Mouse (Mus musculus): ENCODE results near the gene Rnpepl1. TPM values are rescaled to one million over a fixed set of nuclear protein-coding genes. Genes with fewer than 3 reads are reported as not detected.

Gene Rnpepl1
- polyA plus RNA-seq, 1 experiment from 2014 or later: 60.7 TPM

DNA sequence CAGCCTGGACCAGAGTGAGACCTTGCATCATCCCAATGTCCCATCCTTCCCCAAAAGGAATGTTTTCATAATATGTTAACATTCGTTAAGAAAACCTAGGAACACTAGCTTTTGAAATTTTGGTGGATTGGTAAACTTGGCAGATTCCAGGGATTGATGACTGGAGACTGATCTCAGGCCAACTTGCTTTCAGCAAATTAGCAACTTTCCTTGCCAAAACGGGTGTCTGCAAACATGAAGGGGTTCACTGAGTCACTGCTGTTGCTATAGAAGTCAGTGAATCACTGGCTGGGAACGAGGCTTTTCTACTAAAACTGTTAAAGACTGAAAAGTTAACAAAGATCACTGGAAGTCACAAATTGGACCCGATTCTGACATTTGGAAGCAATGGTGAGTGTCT is 7.0 kb upstream of the Rnpepl1 start:
- no peak for ATAC-seq
- Histone ChIP-seq H3K9me3 (ENCODE audit: low read length) (no peaks in the 10 kb centered on the region), H3K27me3 (replicated peaks; ENCODE audit: insufficient read depth, low read length) (no peaks in the 10 kb centered on the region), H3K36me3 (ENCODE audit: insufficient read depth, low read length) (no peaks in the 10 kb centered on the region), H3K4me3 (ENCODE audit: low read depth, low read length) (no peak overlapping the region), H3K27ac (ENCODE audit: low read length) (no peak overlapping the region), H3K4me1 (ENCODE audit: insufficient read depth, low read depth, low read length) (peaks cover 6% of the 10 kb centered on the region; the same call in 1 of the 2 replicates), H3K9ac (replicated peaks; ENCODE audit: low read depth) (no peak overlapping the region), H3K4me2 (replicated peaks; ENCODE audit: low read depth, low read length) (no peak overlapping the region)
- peak; percentile 77 for DNase-seq (ENCODE audit: low spot score)
- 58% methylated on average over 4 of the region's 4 CpGs for WGBS
- TF ChIP-seq CTCF (IDR thresholded peaks at IDR 0.05): no peak
- TF ChIP-seq EP300 (IDR thresholded peaks at IDR 0.05): peak; percentile 50

DNA sequence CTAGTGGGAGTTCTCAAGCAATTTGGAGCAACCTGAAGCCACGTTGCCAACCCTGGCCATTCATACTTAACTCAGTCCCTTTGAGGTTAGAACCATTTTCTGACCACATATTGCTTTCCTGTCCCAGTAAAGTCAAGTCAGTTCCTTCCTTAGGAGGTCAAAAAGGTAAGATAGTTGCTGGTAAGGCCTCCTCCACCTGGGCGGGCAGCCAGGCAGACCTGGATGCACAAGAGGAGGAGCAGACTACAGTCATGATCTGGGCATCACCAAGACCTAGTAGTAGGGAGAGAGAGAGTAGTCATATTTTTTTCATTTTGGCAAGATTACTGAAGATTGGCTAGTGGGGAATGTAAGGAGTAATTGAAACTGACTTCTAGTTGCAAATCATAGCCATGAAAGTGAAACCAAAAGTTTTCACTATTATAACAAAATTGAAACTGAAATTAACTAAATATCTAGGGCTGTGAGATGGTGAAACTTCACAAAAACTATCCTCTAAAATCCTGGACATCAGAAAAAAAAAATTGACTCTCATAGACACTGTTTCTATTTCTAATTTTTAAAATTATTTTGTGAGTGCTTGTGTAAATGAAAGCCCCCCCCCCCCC is 4.8 kb upstream of the Rnpepl1 start:
- no peak for TF ChIP-seq CTCF (IDR thresholded peaks at IDR 0.05)
- TF ChIP-seq EP300 (IDR thresholded peaks at IDR 0.05): no peak
- WGBS: 79% methylated on average over 2 of the region's 2 CpGs
- no peaks in the 10 kb centered on the region for H3K36me3 ChIP-seq (ENCODE audit: insufficient read depth, low read length)

DNA sequence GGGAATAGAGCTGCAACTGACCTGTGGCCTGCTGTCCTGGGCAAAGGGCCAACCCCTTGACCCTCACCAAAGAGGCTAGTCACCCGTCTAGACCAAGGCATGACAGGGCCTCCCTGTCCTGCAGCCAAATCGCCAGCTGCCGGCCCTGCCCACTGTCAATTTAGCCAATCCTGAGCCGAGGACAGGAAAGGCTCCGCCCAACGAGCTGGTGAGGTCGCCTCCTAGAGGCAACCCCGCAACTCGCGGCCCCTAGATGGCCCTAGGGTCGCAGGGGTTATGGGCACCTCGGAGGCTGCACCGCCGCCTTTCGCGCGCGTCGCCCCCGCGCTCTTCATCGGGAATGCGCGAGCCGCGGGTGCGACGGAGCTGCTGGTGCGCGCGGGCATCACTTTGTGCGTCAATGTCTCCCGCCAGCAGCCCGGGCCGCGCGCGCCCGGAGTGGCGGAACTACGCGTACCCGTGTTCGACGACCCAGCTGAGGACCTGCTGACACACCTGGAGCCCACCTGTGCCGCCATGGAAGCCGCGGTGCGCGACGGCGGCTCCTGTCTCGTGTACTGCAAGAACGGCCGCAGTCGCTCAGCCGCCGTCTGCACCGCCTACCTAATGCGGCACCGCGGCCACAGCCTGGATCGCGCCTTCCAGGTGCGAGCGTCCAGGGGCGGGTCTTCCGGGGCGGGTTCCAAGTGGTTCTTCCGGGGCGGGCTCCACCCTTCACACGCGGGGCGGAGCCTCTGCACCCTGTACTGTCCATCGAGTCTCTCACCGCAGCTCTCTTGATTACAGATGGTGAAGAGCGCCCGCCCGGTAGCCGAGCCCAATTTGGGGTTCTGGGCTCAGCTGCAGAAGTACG is 3.6 kb upstream of the Rnpepl1 start, which contains the start of gene Dusp28:
TSS of gene Dusp28 (plus strand) at position 203 of the 853 bp plus-strand sequence.
- Histone ChIP-seq H3K36me3 (ENCODE audit: insufficient read depth, low read length) (no peaks in the 10 kb centered on the region), H3K4me3 (ENCODE audit: low read depth, low read length) (peak within 1 kb of the TSS; percentile 70), H3K4me2 (replicated peaks; ENCODE audit: low read depth, low read length) (peak within 1 kb of the TSS; percentile 94), H3K27ac (ENCODE audit: low read length) (peak within 1 kb of the TSS; percentile 94), H3K9me3 (ENCODE audit: low read length) (no peaks in the 10 kb centered on the region), H3K4me1 (ENCODE audit: insufficient read depth, low read depth, low read length) (peaks cover 19% of the 10 kb centered on the region), H3K9ac (replicated peaks; ENCODE audit: low read depth) (peak within 1 kb of the TSS; percentile 59), H3K27me3 (replicated peaks; ENCODE audit: insufficient read depth, low read length) (no peaks in the 10 kb centered on the region)
- peak; percentile 97 for DNase-seq (ENCODE audit: low spot score)
- no peak for TF ChIP-seq EP300 (IDR thresholded peaks at IDR 0.05)
- peak; percentile 74 for TF ChIP-seq CTCF (IDR thresholded peaks at IDR 0.05)
- under 1% methylated on average over 64 of the region's 81 CpGs for WGBS
- peak; percentile 88 for ATAC-seq

More for the DNA sequence above, 4.8 kb upstream of the Rnpepl1 start:
- Histone ChIP-seq H3K9ac (replicated peaks; ENCODE audit: low read depth) (no peak overlapping the region), H3K4me3 (ENCODE audit: low read depth, low read length) (no peak overlapping the region), H3K4me1 (ENCODE audit: insufficient read depth, low read depth, low read length) (peaks cover 16% of the 10 kb centered on the region), H3K4me2 (replicated peaks; ENCODE audit: low read depth, low read length) (no peak overlapping the region), H3K27me3 (replicated peaks; ENCODE audit: insufficient read depth, low read length) (no peaks in the 10 kb centered on the region), H3K27ac (ENCODE audit: low read length) (no peak overlapping the region), H3K9me3 (ENCODE audit: low read length) (no peaks in the 10 kb centered on the region)
- ATAC-seq (no peak), DNase-seq (ENCODE audit: low spot score) (peak; percentile 24)

DNA sequence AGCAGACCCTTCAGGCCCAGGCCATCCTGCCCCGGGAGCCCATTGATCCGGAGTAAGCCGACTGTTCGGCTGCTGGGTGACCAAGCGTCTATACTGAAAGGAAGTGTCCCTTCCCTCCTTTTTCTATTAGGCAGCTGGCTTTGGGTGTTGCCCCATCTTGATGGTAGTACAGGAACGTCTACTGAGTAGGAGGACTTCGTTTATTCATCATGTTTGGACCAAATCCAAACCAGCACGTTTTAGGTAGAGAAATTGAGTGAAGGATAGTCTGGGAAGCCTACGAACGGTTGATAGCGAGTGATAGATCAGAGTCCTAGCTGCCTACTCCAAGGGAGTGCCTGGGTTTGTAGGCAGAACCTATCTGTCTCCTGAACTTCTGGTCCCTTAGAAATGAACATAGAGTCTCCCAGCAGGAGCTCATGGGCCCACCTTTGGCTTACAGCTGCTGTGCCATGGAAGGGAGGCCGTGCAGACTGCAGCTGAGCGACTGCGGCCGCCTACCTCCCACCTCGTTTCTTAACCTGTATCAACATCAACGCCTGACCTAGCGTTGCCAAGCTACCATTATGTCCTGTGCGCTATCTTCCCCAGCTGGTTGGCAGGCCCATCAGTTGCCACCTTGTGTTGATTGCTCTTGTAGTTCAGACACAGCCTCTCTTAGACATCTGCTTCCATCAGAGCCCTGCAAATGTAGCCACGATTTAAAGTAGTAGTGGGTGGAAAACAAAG is 2.8 kb upstream of the Rnpepl1 start:
- TF ChIP-seq CTCF (IDR thresholded peaks at IDR 0.05) (no peak), EP300 (IDR thresholded peaks at IDR 0.05) (no peak)

GRCm38 (mm10) chr1:92908664-92909063 is 1.9 kb upstream of the Rnpepl1 start:
- WGBS: 99% methylated on average over 3 of the region's 3 CpGs

More for the DNA sequence above, 2.8 kb upstream of the Rnpepl1 start:
- no peaks in the 10 kb centered on the region for H3K36me3 ChIP-seq (ENCODE audit: insufficient read depth, low read length)
- H3K27me3 ChIP-seq (replicated peaks; ENCODE audit: insufficient read depth, low read length): no peaks in the 10 kb centered on the region
- H3K27ac ChIP-seq (ENCODE audit: low read length): peak overlapping the region; percentile 94
- H3K4me1 ChIP-seq (ENCODE audit: insufficient read depth, low read depth, low read length): peaks cover 22% of the 10 kb centered on the region
- peak overlapping the region; percentile 70 for H3K4me3 ChIP-seq (ENCODE audit: low read depth, low read length)
- DNase-seq (ENCODE audit: low spot score): no peak
- ATAC-seq: no peak
- H3K9me3 ChIP-seq (ENCODE audit: low read length): no peaks in the 10 kb centered on the region
- H3K4me2 ChIP-seq (replicated peaks; ENCODE audit: low read depth, low read length): peak overlapping the region; percentile 94
- H3K9ac ChIP-seq (replicated peaks; ENCODE audit: low read depth): peak overlapping the region; percentile 59; the same call in 1 of the 2 replicates
- WGBS: 39% methylated on average over 20 of the region's 20 CpGs

DNA sequence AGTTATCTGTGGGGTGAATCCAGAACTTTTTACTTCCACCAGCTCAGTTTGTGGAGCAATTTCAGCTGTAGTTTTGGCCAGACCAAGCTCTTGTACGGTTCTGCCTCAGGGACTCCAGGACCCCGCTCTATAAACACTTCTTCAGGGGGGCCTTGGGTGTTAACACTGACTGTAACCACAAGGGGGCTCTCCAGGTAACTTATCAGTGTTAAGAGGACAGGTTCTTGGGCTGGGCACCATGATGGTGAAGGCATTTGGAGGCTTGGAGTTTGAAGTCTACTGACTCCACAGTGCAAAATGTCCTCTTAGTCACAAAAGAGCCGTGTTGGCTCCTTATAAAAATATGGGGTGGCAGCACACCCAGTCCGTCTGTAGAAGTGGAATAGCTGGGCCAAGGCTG is 1.5 kb upstream of the Rnpepl1 start:
- TF ChIP-seq CTCF (IDR thresholded peaks at IDR 0.05): peak; percentile 44
- TF ChIP-seq EP300 (IDR thresholded peaks at IDR 0.05): no peak
- WGBS: 63% methylated on average over 4 of the region's 4 CpGs
- Histone ChIP-seq H3K4me2 (replicated peaks; ENCODE audit: low read depth, low read length) (no peak overlapping the region), H3K27ac (ENCODE audit: low read length) (no peak overlapping the region), H3K36me3 (ENCODE audit: insufficient read depth, low read length) (no peaks in the 10 kb centered on the region), H3K9me3 (ENCODE audit: low read length) (no peaks in the 10 kb centered on the region), H3K4me3 (ENCODE audit: low read depth, low read length) (no peak overlapping the region), H3K27me3 (replicated peaks; ENCODE audit: insufficient read depth, low read length) (no peaks in the 10 kb centered on the region), H3K9ac (replicated peaks; ENCODE audit: low read depth) (no peak overlapping the region), H3K4me1 (ENCODE audit: insufficient read depth, low read depth, low read length) (peaks cover 22% of the 10 kb centered on the region)
- no peak for ATAC-seq
- no peak for DNase-seq (ENCODE audit: low spot score)

More at GRCm38 (mm10) chr1:92908664-92909063, 1.9 kb upstream of the Rnpepl1 start:
- Histone ChIP-seq H3K27ac (ENCODE audit: low read length) (no peak overlapping the region), H3K4me2 (replicated peaks; ENCODE audit: low read depth, low read length) (no peak overlapping the region), H3K36me3 (ENCODE audit: insufficient read depth, low read length) (no peaks in the 10 kb centered on the region), H3K4me3 (ENCODE audit: low read depth, low read length) (no peak overlapping the region), H3K4me1 (ENCODE audit: insufficient read depth, low read depth, low read length) (peaks cover 22% of the 10 kb centered on the region), H3K9ac (replicated peaks; ENCODE audit: low read depth) (no peak overlapping the region), H3K27me3 (replicated peaks; ENCODE audit: insufficient read depth, low read length) (no peaks in the 10 kb centered on the region), H3K9me3 (ENCODE audit: low read length) (no peaks in the 10 kb centered on the region)
- no peak for DNase-seq (ENCODE audit: low spot score)
- TF ChIP-seq CTCF (IDR thresholded peaks at IDR 0.05) (no peak), EP300 (IDR thresholded peaks at IDR 0.05) (no peak)
- no peak for ATAC-seq
